Mouse (Mus musculus) embryonic facial prominence, embryonic 11.5 days (tissue): ENCODE results near the gene Gm11549. TPM values are rescaled to one million over a fixed set of nuclear protein-coding genes. Genes with fewer than 3 reads are reported as not detected.

Experiments used
- ATAC-seq: fragments of 200-750 bp; cut with Nextera tagmentation; replicated peaks from 2 replicates; pipeline ENCODE4 v1.8.0; 2017; ENCODE audit warnings: low read depth; ENCODE audit not compliant: insufficient number of reproducible peaks, low FRiP score, low TSS enrichment
- DNase-seq: peaks from one replicate; pipeline ENCODE4 v3.0.0-alpha.2; 2015; ENCODE audit warnings: low spot score
- H3K27ac ChIP-seq: fragments of 300-500 bp; sonication (generic); replicated peaks from 2 replicates; pipeline ENCODE4 v1.5.1; 2014; ENCODE audit warnings: mild to moderate bottlenecking, low read depth, low read length, control low read depth
- H3K27me3 ChIP-seq: fragments of 300-500 bp; sonication (generic); 2 replicates; pipeline ENCODE4 v1.6.1; 2014; ENCODE audit warnings: mild to moderate bottlenecking, low read length, moderate library complexity, mixed read lengths; ENCODE audit not compliant: control insufficient read depth, insufficient read depth
- H3K36me3 ChIP-seq: fragments of 300-500 bp; sonication (generic); replicated peaks from 2 replicates; pipeline ENCODE4 v1.6.1; 2014; ENCODE audit warnings: low read depth, mild to moderate bottlenecking, low read length, moderate library complexity, mixed read lengths; ENCODE audit not compliant: control insufficient read depth, insufficient read depth
- H3K4me1 ChIP-seq: fragments of 300-500 bp; sonication (generic); 2 replicates; pipeline ENCODE4 v1.6.1; 2014; ENCODE audit warnings: low read length, mixed read lengths; ENCODE audit not compliant: control insufficient read depth, insufficient read depth
- H3K4me2 ChIP-seq: fragments of 300-500 bp; sonication (generic); 2 replicates; pipeline ENCODE4 v1.6.1; 2014; ENCODE audit warnings: low read depth, mild to moderate bottlenecking, control low read depth, low read length, moderate library complexity
- H3K4me3 ChIP-seq: fragments of 300-500 bp; sonication (generic); 2 replicates; pipeline ENCODE4 v1.5.1; 2014; ENCODE audit warnings: low read depth, low read length, control low read depth
- H3K9ac ChIP-seq: fragments of 300-500 bp; sonication (generic); replicated peaks from 2 replicates; pipeline ENCODE4 v1.6.1; 2014; ENCODE audit warnings: mild to moderate bottlenecking, control low read depth, low read length
- H3K9me3 ChIP-seq: fragments of 300-500 bp; sonication (generic); replicated peaks from 2 replicates; pipeline ENCODE4 v1.6.1; 2016; ENCODE audit warnings: mild to moderate bottlenecking, low read length, inconsistent platforms, mixed read lengths; ENCODE audit not compliant: control insufficient read depth
- WGBS: fragments of 180-500 bp; shearing (Covaris S2); extraction: QIAGEN DNeasy Blood & Tissue Kit; methylation state at CpG from one replicate; pipeline ENCODE4 v1.1.7; 2014; 5-methylcytosine and 5-hydroxymethylcytosine counted together
- polyA plus RNA-seq: library from polyadenylated mRNA; unstranded; fragments of >200 nt; fragmentation: Nextera tagmentation; extraction: Ambion mirVana; gene quantifications from 2 replicates; pipeline ENCODE4 v1.2.1, GENCODE M21; 2014

Gene Gm11549
- polyA plus RNA-seq, 1 experiment from 2014 or later = 0.10 TPM

GRCm38 (mm10) chr3:36486881-36487280 is 34.7 kb downstream of the Gm11549 start:
- no peak overlapping the region for H3K4me3 ChIP-seq
- 88% methylated on average over 6 of the region's 6 CpGs for WGBS
- H3K27me3 ChIP-seq = no peaks in the 10 kb centered on the region
- H3K9ac ChIP-seq = no peak overlapping the region
- H3K27ac ChIP-seq = no peak overlapping the region
- H3K36me3 ChIP-seq = no peaks in the 10 kb centered on the region
- H3K4me1 ChIP-seq = peaks cover under 1% of the 10 kb centered on the region; the same call in 1 of the 2 replicates
- DNase-seq (no peak), ATAC-seq (no peak)
- H3K4me2 ChIP-seq = no peak overlapping the region
- H3K9me3 ChIP-seq = no peaks in the 10 kb centered on the region

- Histone ChIP-seq H3K4me3 (no peak overlapping the region), H3K27me3 (no peaks in the 10 kb centered on the region), H3K27ac (no peak overlapping the region), H3K9ac (no peak overlapping the region), H3K9me3 (no peaks in the 10 kb centered on the region), H3K4me1 (peaks cover 3% of the 10 kb centered on the region), H3K36me3 (no peaks in the 10 kb centered on the region), H3K4me2 (no peak overlapping the region)
- 35% methylated on average over 6 of the region's 6 CpGs for WGBS
- DNase-seq = no peak
- ATAC-seq = no peak
These were observed 35.4 kb downstream of the Gm11549 start for GRCm38 (mm10) chr3:36486176-36486575.

GRCm38 (mm10) chr3:36484292-36484691 is 37.3 kb downstream of the Gm11549 start:
- no peaks in the 10 kb centered on the region for H3K27me3 ChIP-seq
- 93% methylated on average over 4 of the region's 4 CpGs for WGBS
- no peak overlapping the region for H3K27ac ChIP-seq
- no peak overlapping the region for H3K9ac ChIP-seq
- H3K9me3 ChIP-seq = no peaks in the 10 kb centered on the region
- H3K36me3 ChIP-seq = no peaks in the 10 kb centered on the region
- H3K4me2 ChIP-seq = no peak overlapping the region
- H3K4me3 ChIP-seq = no peak overlapping the region
- DNase-seq = no peak
- ATAC-seq = no peak
- H3K4me1 ChIP-seq = peaks cover 3% of the 10 kb centered on the region

GRCm38 (mm10) chr3:36482940-36483339 is 38.7 kb downstream of the Gm11549 start:
- Histone ChIP-seq H3K4me3 (no peak overlapping the region), H3K4me2 (no peak overlapping the region), H3K36me3 (no peaks in the 10 kb centered on the region), H3K4me1 (peaks cover 3% of the 10 kb centered on the region), H3K27ac (no peak overlapping the region), H3K9me3 (no peaks in the 10 kb centered on the region), H3K27me3 (no peaks in the 10 kb centered on the region), H3K9ac (no peak overlapping the region)
- WGBS = 45% methylated on average over 9 of the region's 9 CpGs
- no peak for ATAC-seq
- DNase-seq = no peak

- peak overlapping the region; percentile 13; the same call in 1 of the 2 replicates for H3K9ac ChIP-seq
- peak; percentile 68 for ATAC-seq
- WGBS = 3% methylated on average over 11 of the region's 11 CpGs
These were observed 39.8 kb downstream of the Gm11549 start for GRCm38 (mm10) chr3:36481776-36482193.

GRCm38 (mm10) chr3:36480486-36480885 is 41.1 kb downstream of the Gm11549 start:
- no peak overlapping the region for H3K27ac ChIP-seq
- ATAC-seq (no peak), DNase-seq (no peak)
- 73% methylated on average over 2 of the region's 2 CpGs for WGBS
- H3K9ac ChIP-seq = no peak overlapping the region
- H3K9me3 ChIP-seq = no peaks in the 10 kb centered on the region
- H3K4me1 ChIP-seq = peaks cover 5% of the 10 kb centered on the region
- H3K36me3 ChIP-seq = no peaks in the 10 kb centered on the region
- H3K4me2 ChIP-seq = no peak overlapping the region
- H3K4me3 ChIP-seq = no peak overlapping the region
- no peaks in the 10 kb centered on the region for H3K27me3 ChIP-seq

More at GRCm38 (mm10) chr3:36481776-36482193, 39.8 kb downstream of the Gm11549 start:
- Histone ChIP-seq H3K4me1 (peaks cover 3% of the 10 kb centered on the region), H3K36me3 (no peaks in the 10 kb centered on the region), H3K4me3 (no peak overlapping the region), H3K27ac (peak overlapping the region; percentile 65; the same call in 1 of the 2 replicates), H3K9me3 (no peaks in the 10 kb centered on the region), H3K27me3 (no peaks in the 10 kb centered on the region), H3K4me2 (no peak overlapping the region; the same call in 1 of the 2 replicates)
- peak; percentile 71 for DNase-seq

GRCm38 (mm10) chr3:36478776-36479175 is 42.8 kb downstream of the Gm11549 start:
- Histone ChIP-seq H3K36me3 (no peaks in the 10 kb centered on the region), H3K4me3 (no peak overlapping the region), H3K4me1 (peaks cover 5% of the 10 kb centered on the region), H3K9ac (no peak overlapping the region), H3K4me2 (no peak overlapping the region), H3K9me3 (no peaks in the 10 kb centered on the region), H3K27ac (no peak overlapping the region), H3K27me3 (no peaks in the 10 kb centered on the region)
- WGBS = 81% methylated on average over 8 of the region's 8 CpGs
- DNase-seq (no peak), ATAC-seq (no peak)

GRCm38 (mm10) chr3:36476261-36477155 is 45.1 kb downstream of the Gm11549 start:
- no peaks in the 10 kb centered on the region for H3K9me3 ChIP-seq
- H3K9ac ChIP-seq = peak overlapping the region; percentile 58
- H3K27me3 ChIP-seq = no peaks in the 10 kb centered on the region
- peak overlapping the region; percentile 67 for H3K4me3 ChIP-seq
- DNase-seq = peak; percentile 19
- 33% methylated on average over 20 of the region's 20 CpGs for WGBS
- peaks cover 2% of the 10 kb centered on the region; the same call in 1 of the 2 replicates for H3K4me1 ChIP-seq
- H3K4me2 ChIP-seq = peak overlapping the region; percentile 81
- ATAC-seq = no peak
- no peaks in the 10 kb centered on the region for H3K36me3 ChIP-seq
- H3K27ac ChIP-seq = no peak overlapping the region
